Mouse (Mus musculus) CH12.LX (cell line): ENCODE measurements around the gene Ttc29. TPM values are rescaled to one million over a fixed set of nuclear protein-coding genes. Genes with fewer than 3 reads are reported as not detected.

ENCODE experiments used
- DNase-seq: peaks from one replicate; pipeline ENCODE4 v3.0.0-alpha.2; 2013; ENCODE audit errors: extremely low read depth
- H3K27ac ChIP-seq: 2 replicates; pipeline ENCODE4 v1.5.1; 2012; ENCODE audit warnings: low read depth, mild to moderate bottlenecking, control low read depth, moderate library complexity; ENCODE audit not compliant: insufficient read depth
- H3K27me3 ChIP-seq: replicated peaks from 2 replicates; pipeline ENCODE3; 2012; ENCODE audit warnings: inconsistent platforms
- H3K36me3 ChIP-seq, 2 experiments: replicated peaks in 1 of 2; 2 replicates each; pipeline versions ENCODE3 to v1.6.1; 2012; ENCODE audit warnings: inconsistent platforms in 1 of 2, low read length in 1 of 2, mild to moderate bottlenecking in 1 of 2, mixed read lengths in 1 of 2, moderate library complexity in 1 of 2; ENCODE audit not compliant: control insufficient read depth in 1 of 2, insufficient read depth in 1 of 2
- H3K4me1 ChIP-seq, 2 experiments: 2 replicates each; pipeline ENCODE4 v1.6.1; 2012; ENCODE audit warnings: inconsistent platforms in 1 of 2, moderate library complexity in 1 of 2; ENCODE audit not compliant: insufficient read depth in 2 of 2, control insufficient read depth in 1 of 2
- H3K4me2 ChIP-seq: 2 replicates; pipeline ENCODE4 v1.6.1; 2012; ENCODE audit warnings: low read depth, mild to moderate bottlenecking, control low read depth; ENCODE audit not compliant: poor library complexity, insufficient read depth, severe bottlenecking
- H3K4me3 ChIP-seq, 3 experiments: fragments of 150-350 bp in 1 of 3; sonication (generic) in 1 of 3; replicated peaks in 1 of 3; 2 replicates each; pipeline versions ENCODE3 to v1.5.1; 2011 to 2012; ENCODE audit warnings: low read depth in 2 of 3, low read length in 2 of 3, mild to moderate bottlenecking in 2 of 3, moderate library complexity in 2 of 3, control low read depth in 1 of 3, improper control_type of control experiment in 1 of 3, inconsistent platforms in 1 of 3, mixed read lengths in 1 of 3; ENCODE audit not compliant: poor library complexity in 1 of 3
- H3K79me2 ChIP-seq: replicated peaks from 2 replicates; pipeline ENCODE4 v1.6.1; 2012; ENCODE audit warnings: mild to moderate bottlenecking, moderate library complexity; ENCODE audit not compliant: control insufficient read depth, poor library complexity, insufficient read depth, severe bottlenecking; ENCODE audit errors: extremely low read depth
- H3K9ac ChIP-seq: 2 replicates; pipeline ENCODE4 v1.6.1; 2012; ENCODE audit warnings: low read depth, mild to moderate bottlenecking, control low read depth, moderate library complexity; ENCODE audit not compliant: insufficient read depth
- H3K9me3 ChIP-seq: replicated peaks from 2 replicates; pipeline ENCODE3; 2012; ENCODE audit warnings: low read length, inconsistent platforms, mixed read lengths
- CHD2 ChIP-seq: IDR thresholded peaks from 2 replicates; pipeline ENCODE4 v1.6.1; 2011; ENCODE audit warnings: low read length, improper control_type of control experiment
- CTCF ChIP-seq, 2 experiments: IDR thresholded peaks in 1 of 2; conservative IDR thresholded peaks in 1 of 2; 2 replicates each; pipeline ENCODE4 v1.5.1; 2011 to 2012; ENCODE audit warnings: low read depth in 2 of 2, low read length in 2 of 2, improper control_type of control experiment in 1 of 2, inconsistent platforms in 1 of 2, mild to moderate bottlenecking in 1 of 2, moderate library complexity in 1 of 2
- E2F4 ChIP-seq: IDR thresholded peaks from 2 replicates; pipeline ENCODE4 v1.6.1; 2011; ENCODE audit warnings: low read depth, low read length, improper control_type of control experiment; ENCODE audit not compliant: insufficient replicate concordance
- ELF1 ChIP-seq: IDR thresholded peaks from 2 replicates; pipeline ENCODE4 v1.6.1; 2014; ENCODE audit warnings: low read depth, mild to moderate bottlenecking, inconsistent platforms, low read length, improper control_type of control experiment
- ETS1 ChIP-seq: conservative IDR thresholded peaks from 2 replicates; pipeline ENCODE4 v1.6.1; 2012; ENCODE audit warnings: low read depth, mild to moderate bottlenecking, inconsistent platforms, low read length, improper control_type of control experiment, moderate library complexity
- MAFK ChIP-seq: IDR thresholded peaks from 2 replicates; pipeline ENCODE4 v1.6.1; 2011; ENCODE audit warnings: low read length, improper control_type of control experiment; ENCODE audit not compliant: insufficient replicate concordance
- MAX ChIP-seq: IDR thresholded peaks from 2 replicates; pipeline ENCODE4 v1.6.1; 2011; ENCODE audit warnings: low read length, improper control_type of control experiment
- MAZ ChIP-seq: IDR thresholded peaks from 2 replicates; pipeline ENCODE4 v1.6.1; 2012; ENCODE audit warnings: low read depth, mild to moderate bottlenecking, inconsistent platforms, low read length, improper control_type of control experiment, moderate library complexity
- MXI1 ChIP-seq: IDR thresholded peaks from 2 replicates; pipeline ENCODE4 v1.6.1; 2011; ENCODE audit warnings: mild to moderate bottlenecking, low read depth, low read length, improper control_type of control experiment
- NELFE ChIP-seq: IDR thresholded peaks from 2 replicates; pipeline ENCODE4 v1.6.1; 2011; ENCODE audit warnings: low read depth, low read length, improper control_type of control experiment
- POLR2AphosphoS2 ChIP-seq: IDR thresholded peaks from 2 replicates; pipeline ENCODE4 v1.6.1; 2011; ENCODE audit warnings: low read depth, low read length, improper control_type of control experiment
- RAD21 ChIP-seq: IDR thresholded peaks from 2 replicates; pipeline ENCODE4 v1.6.1; 2011; ENCODE audit warnings: low read depth, mild to moderate bottlenecking, low read length, improper control_type of control experiment, moderate library complexity
- SIN3A ChIP-seq: IDR thresholded peaks from 2 replicates; pipeline ENCODE4 v1.6.1; 2012; ENCODE audit warnings: low read length, improper control_type of control experiment, inconsistent platforms
- SMC3 ChIP-seq: IDR thresholded peaks from 2 replicates; pipeline ENCODE4 v1.6.1; 2011; ENCODE audit warnings: low read depth, low read length, improper control_type of control experiment
- TBP ChIP-seq: conservative IDR thresholded peaks from 2 replicates; pipeline ENCODE4 v1.6.1; 2011; ENCODE audit warnings: low read depth, low read length, improper control_type of control experiment
- TCF12 ChIP-seq: IDR thresholded peaks from 2 replicates; pipeline ENCODE4 v1.6.1; 2014; ENCODE audit warnings: low read depth, mild to moderate bottlenecking, inconsistent platforms, low read length, improper control_type of control experiment
- USF1 ChIP-seq: IDR thresholded peaks from 2 replicates; pipeline ENCODE4 v1.6.1; 2014; ENCODE audit warnings: low read depth, mild to moderate bottlenecking, inconsistent platforms, low read length, improper control_type of control experiment
- dilution Hi-C: fragments of 300-500 bp; cut with MboI; formaldehyde crosslinking; loops from 2 replicates; pipeline ENCODE4 v1.14.3; 2020; ENCODE audit warnings: low sequenced_read_pairs; ENCODE audit not compliant: extremely low pct_unique_long_range_greater_than_20kb, extremely low pct_ligation_motif_present
- in situ Hi-C: fragments of 300-500 bp; cut with MboI; formaldehyde crosslinking; loops from 3 replicates; pipeline ENCODE4 v1.14.3; 2019; ENCODE audit warnings: low sequenced_read_pairs, low pct_ligation_motif_present, low pct_unique_long_range_greater_than_20kb, mixed read lengths
- polyA plus RNA-seq: library from polyadenylated mRNA; unstranded; fragments of >175 nt; gene quantifications from 2 replicates; pipeline ENCODE4 v1.2.1, GENCODE M21; 2012; ENCODE audit warnings: low read depth; ENCODE audit not compliant: insufficient read length
- total RNA-seq, 2 experiments: library from RNA; depleted of rRNA; stranded (reverse); fragments of 300-350 nt in 1 of 2; fragments of >200 nt in 1 of 2; gene quantifications; 2 replicates each; pipeline ENCODE4 v1.2.3; 2012 to 2014

Gene Ttc29
- total and polyA plus RNA-seq, 3 experiments: not detected

DNA sequence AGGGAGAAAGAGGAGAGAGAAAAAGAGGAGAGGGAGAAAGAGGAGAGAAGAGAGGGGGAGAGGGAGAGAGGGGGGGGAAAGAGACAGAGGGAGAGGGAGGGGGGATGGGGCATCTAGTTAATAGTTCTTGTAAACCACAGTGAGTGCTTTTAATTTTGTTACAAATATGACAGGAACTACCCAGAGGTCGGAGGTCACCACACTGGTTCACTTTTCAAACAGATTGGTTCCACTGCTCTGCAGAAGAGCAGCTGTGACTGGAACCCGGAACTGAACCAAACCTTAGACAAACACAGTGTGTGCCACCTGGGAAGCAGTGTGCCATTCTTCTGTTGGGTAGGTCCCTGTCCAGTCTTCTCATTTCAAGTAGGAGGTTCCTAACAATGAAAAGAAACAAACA is 130.9 kb downstream of the Ttc29 start:
- in situ Hi-C loops: no loop called here
- dilution Hi-C loops: no loop called here
- Histone ChIP-seq H3K9me3 (no peaks in the 10 kb centered on the region), H3K27ac (no peak overlapping the region), H3K9ac (no peak overlapping the region), H3K79me2 (no peaks in the 10 kb centered on the region), H3K27me3 (no peaks in the 10 kb centered on the region), H3K36me3 (no peaks in the 10 kb centered on the region), H3K4me2 (no peak overlapping the region), H3K4me1 (peaks cover 0 to 9% of the 10 kb centered on the region in 2 experiments; a peak in 2 of 4 replicates), H3K4me3 (no peak overlapping the region)
- no peak for TF ChIP-seq MXI1
- TF ChIP-seq CHD2: no peak
- 0 out of 2 replicates have a peak, but pooled peaks have one; percentile 22 for TF ChIP-seq ELF1
- no peak for DNase-seq

DNA sequence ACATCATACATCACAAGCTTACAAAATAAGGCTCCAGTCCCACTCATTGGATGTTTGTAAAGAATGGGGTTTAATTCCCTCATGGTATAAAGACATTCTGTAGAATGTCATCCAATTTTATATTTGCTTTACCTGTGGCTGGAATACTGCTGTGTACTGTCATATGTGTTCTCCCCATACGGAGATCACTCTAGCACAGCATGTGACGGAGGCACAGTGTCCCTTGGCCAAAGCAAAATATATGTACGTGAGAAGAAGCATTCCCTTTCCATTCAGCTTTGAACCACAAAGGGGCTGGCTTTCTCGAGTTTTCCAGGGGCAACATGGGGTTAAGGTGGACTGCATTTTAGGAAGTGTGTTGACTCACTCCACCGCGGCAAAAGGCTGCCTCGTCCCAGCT is 132.6 kb downstream of the Ttc29 start:
- no peak overlapping the region for H3K4me2 ChIP-seq
- TF ChIP-seq CTCF (conservative IDR thresholded peaks at IDR 0.05 in 1 of 2, IDR thresholded peaks at IDR 0.05 in 1 of 2; ENCODE audit: low read depth in 2 of 2, low read length in 2 of 2): no peak
- no peak for TF ChIP-seq RAD21
- no peak for TF ChIP-seq SMC3
- TF ChIP-seq MXI1: no peak
- TF ChIP-seq NELFE: no peak
- TF ChIP-seq SIN3A: no peak
- no peak for TF ChIP-seq E2F4
- no peak for TF ChIP-seq TCF12
- TF ChIP-seq MAX: no peak
- TF ChIP-seq TBP: no peak
- dilution Hi-C loops: no loop called here
- no peak overlapping the region for H3K4me3 ChIP-seq
- no peak for DNase-seq
- no peaks in the 10 kb centered on the region for H3K27me3 ChIP-seq
- no peak overlapping the region for H3K9ac ChIP-seq
- peaks cover 2 to 6% of the 10 kb centered on the region in 2 experiments; a peak in 2 of 4 replicates for H3K4me1 ChIP-seq
- in situ Hi-C loops: no loop called here
- H3K27ac ChIP-seq: no peak overlapping the region
- H3K9me3 ChIP-seq: no peaks in the 10 kb centered on the region
- H3K36me3 ChIP-seq: no peaks in the 10 kb centered on the region
- H3K79me2 ChIP-seq: no peaks in the 10 kb centered on the region

DNA sequence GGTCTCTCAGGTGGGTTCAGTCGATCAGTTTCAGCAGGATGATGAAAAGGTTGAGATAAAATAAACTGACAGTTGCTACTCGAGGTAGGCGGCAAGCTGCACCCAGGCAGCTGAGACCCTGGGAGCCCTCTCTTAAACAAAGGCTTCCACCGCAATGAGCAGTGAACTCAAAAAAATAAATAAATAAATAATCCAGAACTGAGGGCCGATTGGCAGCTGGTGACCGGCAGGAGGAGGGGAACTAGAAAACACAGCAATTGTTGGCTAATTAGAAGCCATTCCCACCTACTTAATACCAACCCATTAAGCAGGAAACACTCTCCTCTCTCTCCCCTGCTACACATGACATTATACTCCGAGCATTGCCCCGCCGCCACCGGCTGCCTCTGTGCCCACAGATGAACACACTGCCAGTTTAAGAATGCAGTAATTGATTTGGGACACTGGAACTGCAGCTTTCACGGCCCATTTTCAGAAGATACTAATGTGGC is 133.1 kb downstream of the Ttc29 start:
- peaks cover under 1 to 2% of the 10 kb centered on the region in 2 experiments; a peak in 2 of 4 replicates for H3K4me1 ChIP-seq
- TF ChIP-seq MAZ: no peak
- TF ChIP-seq ETS1: no peak
- no peak for TF ChIP-seq SIN3A
- no peak for TF ChIP-seq MAFK
- no peak for TF ChIP-seq POLR2AphosphoS2
- TF ChIP-seq USF1: no peak
- TF ChIP-seq, all 38 proteins: peak for 0
- Histone ChIP-seq H3K36me3 (no peaks in the 10 kb centered on the region), H3K9me3 (no peaks in the 10 kb centered on the region), H3K79me2 (no peaks in the 10 kb centered on the region), H3K27me3 (no peaks in the 10 kb centered on the region), H3K4me3 (no peak overlapping the region), H3K27ac (no peak overlapping the region), H3K4me2 (no peak overlapping the region), H3K9ac (no peak overlapping the region)
- in situ Hi-C loops (no loop called here), dilution Hi-C loops (no loop called here)
- no peak for DNase-seq
